In the genomic region with DNA sequence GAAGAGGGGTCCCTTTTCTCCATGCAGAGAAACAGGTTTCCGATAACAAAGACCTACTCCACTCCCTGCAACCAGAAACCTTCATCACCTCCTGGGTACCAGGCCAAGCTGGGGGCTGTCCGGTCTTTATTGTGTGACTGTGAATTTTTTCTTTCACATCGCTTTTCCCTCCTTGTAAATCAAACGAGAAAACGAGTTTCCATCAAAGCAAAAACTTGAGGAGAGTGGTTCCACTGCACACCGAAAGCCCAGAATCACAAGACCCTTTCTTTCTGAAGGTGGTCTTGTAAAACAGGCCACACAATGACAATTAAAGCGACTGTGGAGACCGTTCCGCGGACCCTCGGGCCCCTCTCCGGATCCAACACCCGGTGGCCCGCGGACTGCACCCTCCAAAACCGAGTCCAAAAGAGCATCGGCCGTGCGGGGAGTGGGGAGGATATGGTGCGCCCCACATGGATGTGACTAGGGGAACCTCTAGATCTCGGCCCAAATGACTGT, we compare ENCODE assay signal across 8 mouse cellular contexts. TPM values are rescaled to one million over a fixed set of nuclear protein-coding genes. Genes with fewer than 3 reads are reported as not detected.
DNase-seq lines count a peak whose midpoint lies in the region; ATAC-seq and TF ChIP-seq lines count a peak whose summit lies in the region.

No protein-coding gene starts in this region.

- no peak for DNase-seq in left cerebral cortex, adult 2 months (ENCODE audit: extremely low spot score in 1 of 2, low spot score in 2 of 2)
- DNase-seq in left cerebral cortex, adult 8-10 months (ENCODE audit: low spot score in 2 of 2), result no peak
- peak; percentile 8 for DNase-seq in c-Kit-negative CD71-positive TER-119-positive erythroid progenitor cells, embryonic 14.5 days (ENCODE audit: low read depth, low spot score)
- no peak for DNase-seq in liver, embryonic 14.5 days (ENCODE audit: low read depth in 3 of 3, low spot score in 3 of 3)
- no peak for DNase-seq in urinary bladder, postnatal 10 days (ENCODE audit: low spot score)
- DNase-seq in layer of hippocampus, adult 9-11 months, result no peak

- peak overlapping the region; percentile 83 for H3K4me2 ChIP-seq in heart, embryonic 15.5 days
- peak overlapping the region; percentile 95 for H3K4me2 ChIP-seq in liver, embryonic 14.5 days (ENCODE audit: low read depth)

- TF ChIP-seq EP300 in liver, embryonic 14.5 days (IDR thresholded peaks at IDR 0.05; ENCODE audit: low read depth), result no peak

- WGBS in heart, embryonic 15.5 days, result under 1% methylated on average over 21 of the region's 21 CpGs
- WGBS in liver, embryonic 14.5 days (ENCODE audit: insufficient replicate concordance), result under 1% methylated on average over 21 of the region's 21 CpGs

- peaks cover 46% of the 10 kb centered on the region for H3K4me1 ChIP-seq in heart, embryonic 15.5 days (replicated peaks)
- H3K4me1 ChIP-seq in liver, embryonic 14.5 days (replicated peaks; ENCODE audit: control insufficient read depth in 2 of 2, insufficient read depth in 2 of 2, low read length in 1 of 2), result peaks cover 11 to 25% of the 10 kb centered on the region in 2 experiments

- ATAC-seq in heart, embryonic 15.5 days (replicated peaks; ENCODE audit: insufficient number of reproducible peaks, insufficient read depth, low FRiP score, low read depth), result peak; percentile 43
- peak; percentile 68 for ATAC-seq in liver, embryonic 14.5 days (ENCODE audit: insufficient read depth)
- no peak for ATAC-seq in monocyte, adult 5-6 weeks (replicated peaks; ENCODE audit: insufficient number of reproducible peaks, low FRiP score, low TSS enrichment, poor library complexity, severe bottlenecking)

- no peaks in the 10 kb centered on the region for H3K9me3 ChIP-seq in heart, embryonic 15.5 days (replicated peaks)
- H3K9me3 ChIP-seq in liver, embryonic 14.5 days (ENCODE audit: control insufficient read depth, low read length), result no peaks in the 10 kb centered on the region

- no peak for TF ChIP-seq CTCF in left cerebral cortex, adult 2 months (IDR thresholded peaks at IDR 0.05)
- TF ChIP-seq CTCF in liver, embryonic 14.5 days (IDR thresholded peaks at IDR 0.05; ENCODE audit: low read depth), result no peak

- peak overlapping the region; percentile 94 for H3K9ac ChIP-seq in heart, embryonic 15.5 days
- peak overlapping the region; percentile 98 for H3K9ac ChIP-seq in liver, embryonic 14.5 days (replicated peaks)

- intact Hi-C loops in left cerebral cortex, adult 2 months (cut with DNase I), result no loop called here

- H3K4me3 ChIP-seq in left cerebral cortex, adult 2 months, result peak overlapping the region; percentile 58
- peak overlapping the region; percentile 84 for H3K4me3 ChIP-seq in heart, embryonic 15.5 days
- peak overlapping the region; percentile 95 to 98 for H3K4me3 ChIP-seq in liver, embryonic 14.5 days (ENCODE audit: insufficient read depth in 1 of 2, low read depth in 2 of 2, low read length in 2 of 2)

- H3K36me3 ChIP-seq in heart, embryonic 15.5 days, result no peaks in the 10 kb centered on the region
- peaks cover 6% of the 10 kb centered on the region for H3K36me3 ChIP-seq in liver, embryonic 14.5 days (replicated peaks; ENCODE audit: control insufficient read depth, insufficient read depth, low read depth)

- H3K27me3 ChIP-seq in heart, embryonic 15.5 days, result no peaks in the 10 kb centered on the region
- no peaks in the 10 kb centered on the region for H3K27me3 ChIP-seq in liver, embryonic 14.5 days (ENCODE audit: control insufficient read depth, insufficient read depth, low read length)

- no peak overlapping the region for H3K27ac ChIP-seq in left cerebral cortex, adult 2 months
- peak overlapping the region; percentile 92 for H3K27ac ChIP-seq in heart, embryonic 15.5 days
- H3K27ac ChIP-seq in liver, embryonic 14.5 days, result peak overlapping the region; percentile 80

RNA-seq across cellular contexts. Expression of a gene that starts 0.6 kb away (rescaled TPM):
- total RNA-seq in left cerebral cortex, adult 2 months (2021), result 1 to 10 TPM; 3.9 to 4.4 TPM
- total RNA-seq in left cerebral cortex, adult 8-10 months (2022), result 1 to 10 TPM; 3.7 to 5.0 (median 4.5) TPM
- 98.6 and 109 TPM in 2 replicates for polyA plus RNA-seq in heart, embryonic 15.5 days (2015; fragmentation: Nextera tagmentation; extraction: Ambion mirVana)
- polyA plus RNA-seq in liver, embryonic 14.5 days (2012; rRNA removed), result 9.8 and 11.5 TPM in 2 replicates
- 25.7 and 30.4 TPM in 2 replicates for polyA plus RNA-seq in liver, embryonic 14.5 days (2014; fragmentation: Nextera tagmentation; extraction: Ambion mirVana)
- 16.2 to 46.7 TPM (median 20.2 TPM) in 3 replicates for total RNA-seq in monocyte, adult 5-6 weeks (2017)
